Mouse (Mus musculus): ENCODE data around the gene 0610037L13Rik. TPM values are rescaled to one million over a fixed set of nuclear protein-coding genes. Genes with fewer than 3 reads are reported as not detected.

Gene 0610037L13Rik
- polyA plus RNA-seq, 1 experiment, result 137 TPM

DNA sequence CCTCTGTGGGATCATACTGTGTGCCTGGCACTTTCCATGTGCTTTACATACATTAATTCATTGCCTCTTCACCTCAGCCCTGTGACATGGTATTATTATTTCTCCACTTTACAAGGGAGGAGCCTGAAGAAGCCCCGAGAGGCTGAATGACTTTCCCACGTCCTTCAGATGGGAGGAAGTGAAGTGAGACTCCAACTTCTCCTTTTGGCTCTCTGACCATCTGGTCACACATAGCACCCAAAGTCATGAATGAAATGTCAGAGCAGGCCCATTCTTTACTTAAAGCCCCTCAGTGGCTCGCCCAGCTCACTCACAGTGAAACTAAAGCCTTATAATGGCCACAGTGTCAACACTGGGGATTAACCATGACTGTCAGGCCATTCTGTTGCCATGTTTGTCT lies 45.6 kb downstream of the 0610037L13Rik start:
- Histone ChIP-seq H3K27ac (ENCODE audit: insufficient read depth, low read length) (no peak overlapping the region), H3K4me3 (replicated peaks; ENCODE audit: insufficient read depth, low read depth, low read length) (no peak overlapping the region), H3K27me3 (ENCODE audit: control insufficient read depth, insufficient read depth, low read length) (no peaks in the 10 kb centered on the region), H3K4me1 (ENCODE audit: control insufficient read depth, insufficient read depth, low read length) (peaks cover 4% of the 10 kb centered on the region; the same call in 1 of the 2 replicates)
- TF ChIP-seq POLR2A (IDR thresholded peaks at IDR 0.05; ENCODE audit: borderline replicate concordance, insufficient read depth, low read length), result no peak
- no peak for TF ChIP-seq CTCF (IDR thresholded peaks at IDR 0.05; ENCODE audit: borderline replicate concordance, insufficient read depth, low read depth, low read length)
- no peak for DNase-seq
- 85% methylated on average over 3 of the region's 3 CpGs for WGBS

DNA sequence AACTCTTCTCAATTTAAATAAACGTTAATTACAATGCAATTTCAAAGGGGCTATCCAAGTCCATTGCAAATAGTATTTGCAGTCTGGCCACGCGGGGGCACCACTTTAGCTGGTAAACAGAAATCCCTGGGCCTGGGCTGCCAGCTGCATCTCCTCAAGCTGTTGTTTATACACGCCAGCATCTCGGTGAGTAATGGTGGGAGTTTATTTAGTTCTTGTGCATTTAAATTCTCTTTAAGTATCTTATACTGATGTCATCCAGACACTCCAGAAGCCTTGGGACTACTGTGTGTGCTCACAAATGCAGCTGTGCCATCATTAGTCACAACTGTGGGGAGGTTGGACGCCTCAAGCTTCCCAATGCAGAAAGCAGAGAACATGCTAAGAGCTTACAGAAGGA lies 47.7 kb downstream of the 0610037L13Rik start:
- 19% methylated on average over 6 of the region's 6 CpGs for WGBS
- no peaks in the 10 kb centered on the region for H3K27me3 ChIP-seq (ENCODE audit: control insufficient read depth, insufficient read depth, low read length)
- no peak overlapping the region for H3K27ac ChIP-seq (ENCODE audit: insufficient read depth, low read length)
- TF ChIP-seq CTCF (IDR thresholded peaks at IDR 0.05; ENCODE audit: borderline replicate concordance, insufficient read depth, low read depth, low read length), result peak; percentile 60
- TF ChIP-seq POLR2A (IDR thresholded peaks at IDR 0.05; ENCODE audit: borderline replicate concordance, insufficient read depth, low read length), result no peak
- peaks cover 4% of the 10 kb centered on the region; the same call in 1 of the 2 replicates for H3K4me1 ChIP-seq (ENCODE audit: control insufficient read depth, insufficient read depth, low read length)
- H3K4me3 ChIP-seq (replicated peaks; ENCODE audit: insufficient read depth, low read depth, low read length), result no peak overlapping the region
- peak; percentile 60 to 65 for DNase-seq

DNA sequence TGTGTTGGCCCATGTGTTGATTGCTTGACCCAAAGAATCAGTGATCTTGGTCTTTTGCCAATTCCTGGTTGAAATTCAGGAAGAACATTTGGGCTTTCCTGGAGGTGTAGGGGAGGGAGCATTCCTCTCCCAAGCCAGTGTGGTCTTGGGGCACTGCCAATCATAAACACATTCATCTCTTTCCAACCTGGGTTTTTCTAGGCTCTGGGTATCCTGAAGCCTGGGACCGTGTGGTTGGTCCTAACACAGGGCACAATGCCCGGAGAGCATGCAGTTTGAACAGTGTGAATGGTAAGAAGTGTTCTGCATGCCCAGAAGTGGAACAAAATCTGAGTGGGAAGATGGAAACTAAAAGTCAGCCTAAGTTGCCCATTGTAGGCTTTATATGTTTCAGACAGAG lies 48.5 kb downstream of the 0610037L13Rik start:
- 27% methylated on average over 2 of the region's 2 CpGs for WGBS
- peak in 1 of 2 experiments; percentile 22 for DNase-seq
- Histone ChIP-seq H3K4me3 (replicated peaks; ENCODE audit: insufficient read depth, low read depth, low read length) (no peak overlapping the region), H3K4me1 (ENCODE audit: control insufficient read depth, insufficient read depth, low read length) (peaks cover 4% of the 10 kb centered on the region; the same call in 1 of the 2 replicates), H3K27me3 (ENCODE audit: control insufficient read depth, insufficient read depth, low read length) (no peaks in the 10 kb centered on the region), H3K27ac (ENCODE audit: insufficient read depth, low read length) (no peak overlapping the region)
- TF ChIP-seq CTCF (IDR thresholded peaks at IDR 0.05; ENCODE audit: borderline replicate concordance, insufficient read depth, low read depth, low read length) (no peak), POLR2A (IDR thresholded peaks at IDR 0.05; ENCODE audit: borderline replicate concordance, insufficient read depth, low read length) (no peak)

DNA sequence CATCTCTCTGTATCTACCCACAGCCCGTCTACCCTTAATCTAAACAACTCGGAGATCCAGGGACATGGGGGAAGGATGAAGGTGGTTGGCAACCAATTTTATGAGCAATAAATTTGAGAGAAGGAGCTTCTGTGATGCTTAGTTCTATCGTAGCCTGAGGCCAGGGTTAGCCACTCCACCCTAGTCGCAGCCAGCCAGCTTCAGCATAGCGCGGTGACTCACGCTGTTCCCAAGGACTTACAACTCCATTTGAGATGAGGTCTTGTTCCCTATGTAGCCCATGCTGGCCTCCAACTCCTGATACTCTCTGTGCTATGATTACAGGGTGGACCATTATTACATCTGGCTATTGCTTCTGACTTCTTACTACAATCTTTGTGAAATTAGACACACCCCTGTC lies 53.1 kb downstream of the 0610037L13Rik start:
- H3K27ac ChIP-seq (ENCODE audit: insufficient read depth, low read length), result no peak overlapping the region
- H3K27me3 ChIP-seq (ENCODE audit: control insufficient read depth, insufficient read depth, low read length), result no peaks in the 10 kb centered on the region
- WGBS, result 95% methylated on average over 7 of the region's 7 CpGs
- H3K4me1 ChIP-seq (ENCODE audit: control insufficient read depth, insufficient read depth, low read length), result no peaks in the 10 kb centered on the region; the same call in none of the 2 replicates
- DNase-seq, result no peak
- no peak overlapping the region for H3K4me3 ChIP-seq (replicated peaks; ENCODE audit: insufficient read depth, low read depth, low read length)
- TF ChIP-seq POLR2A (IDR thresholded peaks at IDR 0.05; ENCODE audit: borderline replicate concordance, insufficient read depth, low read length) (no peak), CTCF (IDR thresholded peaks at IDR 0.05; ENCODE audit: borderline replicate concordance, insufficient read depth, low read depth, low read length) (no peak)

DNA sequence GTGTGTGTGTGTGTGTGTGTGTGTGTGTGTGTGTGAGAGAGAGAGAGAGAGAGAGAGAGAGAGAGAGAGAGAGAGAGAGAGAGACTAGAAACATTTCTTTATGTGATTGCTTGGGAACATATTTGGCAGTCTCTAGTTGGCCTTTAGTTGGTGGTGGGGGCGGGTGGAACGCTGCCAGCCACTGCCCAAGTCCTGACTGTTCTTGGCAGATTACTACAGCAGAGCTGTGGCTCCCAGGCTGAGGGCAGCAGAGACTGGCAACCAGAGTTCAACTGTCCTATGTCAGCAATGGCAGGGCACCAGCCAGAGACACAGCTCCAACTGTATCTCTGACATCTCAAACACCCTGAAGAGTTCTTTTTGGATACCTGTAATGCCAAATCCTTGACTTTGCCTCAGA lies 54.5 kb downstream of the 0610037L13Rik start:
- H3K4me3 ChIP-seq (replicated peaks; ENCODE audit: insufficient read depth, low read depth, low read length), result no peak overlapping the region
- no peaks in the 10 kb centered on the region for H3K27me3 ChIP-seq (ENCODE audit: control insufficient read depth, insufficient read depth, low read length)
- no peak for TF ChIP-seq CTCF (IDR thresholded peaks at IDR 0.05; ENCODE audit: borderline replicate concordance, insufficient read depth, low read depth, low read length)
- TF ChIP-seq POLR2A (IDR thresholded peaks at IDR 0.05; ENCODE audit: borderline replicate concordance, insufficient read depth, low read length), result no peak
- no peak overlapping the region for H3K27ac ChIP-seq (ENCODE audit: insufficient read depth, low read length)
- 3% methylated on average over 2 of the region's 2 CpGs for WGBS
- no peaks in the 10 kb centered on the region; the same call in 1 of the 2 replicates for H3K4me1 ChIP-seq (ENCODE audit: control insufficient read depth, insufficient read depth, low read length)
- DNase-seq, result no peak

Other genes starting within 250 kb of the 0610037L13Rik start
- gene Dmrtb1, start 205.6 kb upstream of the 0610037L13Rik start, polyA plus RNA-seq (2012; rRNA removed), result 0.47 and 0.51 TPM in 2 replicates
- 55.4 and 62.4 TPM in 2 replicates for gene Lrp8, start 87.6 kb upstream of the 0610037L13Rik start, polyA plus RNA-seq (2012; rRNA removed)
- gene Magoh, start 10.1 kb upstream of the 0610037L13Rik start, polyA plus RNA-seq (2012; rRNA removed), result 58.7 and 64.4 TPM in 2 replicates
- 15.4 and 16.2 TPM in 2 replicates for gene Cpt2, start 33.8 kb downstream of the 0610037L13Rik start, polyA plus RNA-seq (2012; rRNA removed)
- 0.10 TPM in 1 of 2 replicates, not detected in the other for gene Slc1a7, start 78.5 kb downstream of the 0610037L13Rik start, polyA plus RNA-seq (2012; rRNA removed)
- 1.0 and 1.8 TPM in 2 replicates for gene Podn, start 206.6 kb downstream of the 0610037L13Rik start, polyA plus RNA-seq (2012; rRNA removed)